Mouse (Mus musculus) kidney, postnatal 0 days (tissue): Measurements from ENCODE around the gene 2610042L04Rik. TPM values are rescaled to one million over a fixed set of nuclear protein-coding genes. Genes with fewer than 3 reads are reported as not detected.
"Not testable (repeated sequence)": the region's sequence is repeated elsewhere in the genome, so short reads cannot be mapped to it uniquely, and the experiment has no call there.

Experiments
- ATAC-seq: fragments of 200-750 bp; cut with Nextera tagmentation; replicated peaks from 2 replicates; pipeline ENCODE4 v1.8.0; 2017; ENCODE audit warnings: low read depth, moderate number of reproducible peaks, moderate TSS enrichment, moderate library complexity; ENCODE audit not compliant: low FRiP score
- DNase-seq: peaks from one replicate; pipeline ENCODE4 v3.0.0-alpha.2; 2016; ENCODE audit warnings: low spot score
- H3K27ac ChIP-seq: fragments of 300-500 bp; sonication (generic); 2 replicates; pipeline ENCODE4 v1.5.1; 2014; ENCODE audit warnings: mild to moderate bottlenecking
- H3K27me3 ChIP-seq: fragments of 300-500 bp; sonication (generic); 2 replicates; pipeline ENCODE4 v1.6.1; 2014; ENCODE audit warnings: low read length, mixed read lengths; ENCODE audit not compliant: insufficient read depth
- H3K36me3 ChIP-seq: fragments of 300-500 bp; sonication (generic); 2 replicates; pipeline ENCODE4 v1.6.1; 2014; ENCODE audit warnings: low read length, mixed read lengths; ENCODE audit not compliant: insufficient read depth
- H3K4me1 ChIP-seq: fragments of 300-500 bp; sonication (generic); replicated peaks from 2 replicates; pipeline ENCODE4 v1.6.1; 2014; ENCODE audit warnings: antibody characterized with exemption, low read length, mixed read lengths; ENCODE audit not compliant: insufficient read depth
- H3K4me2 ChIP-seq: fragments of 300-500 bp; sonication (generic); 2 replicates; pipeline ENCODE4 v1.6.1; 2014; ENCODE audit warnings: mild to moderate bottlenecking, low read length, moderate library complexity, mixed read lengths
- H3K4me3 ChIP-seq: fragments of 300-500 bp; sonication (generic); replicated peaks from 2 replicates; pipeline ENCODE4 v1.5.1; 2014; ENCODE audit warnings: low read depth, low read length
- H3K9ac ChIP-seq: fragments of 300-500 bp; sonication (generic); 2 replicates; pipeline ENCODE4 v1.6.1; 2014; ENCODE audit warnings: low read depth, low read length
- H3K9me3 ChIP-seq: fragments of 300-500 bp; sonication (generic); replicated peaks from 2 replicates; pipeline ENCODE4 v1.6.1; 2016; ENCODE audit warnings: low read length, inconsistent platforms, mixed read lengths
- WGBS: fragments of 180-500 bp; shearing (Covaris S2); extraction: QIAGEN DNeasy Blood & Tissue Kit; methylation state at CpG from one replicate; pipeline ENCODE4 v1.1.7; 2014; 5-methylcytosine and 5-hydroxymethylcytosine counted together
- polyA plus RNA-seq: library from polyadenylated mRNA; unstranded; fragments of >200 nt; fragmentation: Nextera tagmentation; extraction: Ambion mirVana; gene quantifications from 2 replicates; pipeline ENCODE4 v1.2.1, GENCODE M21; 2015

2610042L04Rik gene
- polyA plus RNA-seq, 1 experiment from 2014 or later: not detected

DNA sequence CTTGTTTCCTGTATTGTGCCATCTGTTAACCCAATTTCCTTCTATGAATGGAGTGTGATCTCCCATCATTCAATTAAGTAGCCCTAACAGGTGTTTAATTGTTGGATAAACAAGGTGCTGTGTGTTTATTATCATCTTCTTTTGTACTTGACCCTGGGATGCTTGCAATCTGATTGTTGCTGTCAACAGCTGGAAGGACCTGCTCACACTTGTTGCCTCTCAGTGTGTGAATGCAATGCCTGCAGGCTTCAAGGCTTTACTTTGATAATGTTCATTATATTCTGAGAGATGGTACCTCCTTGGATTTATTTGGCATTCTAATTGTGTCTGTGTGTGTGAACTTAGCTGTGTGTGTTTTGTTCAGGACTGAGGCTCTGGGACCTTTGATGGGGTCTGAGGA is 64.1 kb downstream of the 2610042L04Rik start:
- not testable (repeated sequence) for H3K4me1 ChIP-seq, DNase-seq, H3K36me3 ChIP-seq, H3K9me3 ChIP-seq, H3K27ac ChIP-seq, H3K4me2 ChIP-seq, H3K27me3 ChIP-seq, ATAC-seq, H3K4me3 ChIP-seq, H3K9ac ChIP-seq

GRCm38 (mm10) chr14:4400115-4400789 is 65.7 kb downstream of the 2610042L04Rik start:
- H3K9me3 ChIP-seq, DNase-seq, ATAC-seq, H3K36me3 ChIP-seq, H3K4me1 ChIP-seq, H3K4me2 ChIP-seq, H3K9ac ChIP-seq, H3K27ac ChIP-seq, H3K27me3 ChIP-seq, H3K4me3 ChIP-seq: not testable (repeated sequence)
- 85% methylated on average over 5 of the region's 5 CpGs for WGBS

- H3K4me2 ChIP-seq, H3K4me3 ChIP-seq, ATAC-seq, H3K9me3 ChIP-seq, H3K27ac ChIP-seq, H3K27me3 ChIP-seq, H3K36me3 ChIP-seq, H3K9ac ChIP-seq, H3K4me1 ChIP-seq, DNase-seq: not testable (repeated sequence)
- WGBS: 78% methylated on average over 5 of the region's 5 CpGs
Observed at GRCm38 (mm10) chr14:4401245-4401644, 66.7 kb downstream of the 2610042L04Rik start.

DNA sequence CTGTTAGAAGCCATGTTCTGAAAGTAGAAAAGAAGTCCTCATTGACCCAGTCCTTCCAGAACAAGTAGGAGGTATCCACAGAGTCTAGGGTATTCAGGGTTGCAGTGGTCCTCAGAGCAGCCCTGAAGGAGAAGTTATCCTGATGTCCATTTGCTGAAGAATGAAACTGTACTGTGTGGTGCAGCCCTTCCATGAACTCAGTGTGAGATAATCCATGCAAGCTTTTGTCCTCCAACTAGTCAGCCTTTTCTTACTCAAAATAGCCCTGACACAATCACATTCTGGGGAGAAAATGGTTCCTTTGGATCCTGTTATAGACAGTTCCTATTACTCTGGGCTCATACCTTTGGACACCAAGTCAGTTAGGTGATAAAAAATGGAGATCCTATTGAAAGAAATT is 69.3 kb downstream of the 2610042L04Rik start:
- H3K27ac ChIP-seq, H3K27me3 ChIP-seq, H3K4me2 ChIP-seq, H3K4me1 ChIP-seq, H3K9me3 ChIP-seq, H3K36me3 ChIP-seq, H3K4me3 ChIP-seq, DNase-seq, H3K9ac ChIP-seq, ATAC-seq: not testable (repeated sequence)

Other genes starting within 250 kb of the 2610042L04Rik start
- gene Gm8108, start 224.2 kb upstream of the 2610042L04Rik start, polyA plus RNA-seq: 0.14 and 0.36 TPM in 2 replicates
- not detected in 2 replicates for gene Gm3127, start 169.7 kb upstream of the 2610042L04Rik start, polyA plus RNA-seq
- gene Gm2974, start 152.2 kb upstream of the 2610042L04Rik start, polyA plus RNA-seq: 0.20 and 0.21 TPM in 2 replicates
- not detected in 2 replicates for gene Gm3138, start 85.1 kb upstream of the 2610042L04Rik start, polyA plus RNA-seq
- gene Gm3149, start 17.5 kb upstream of the 2610042L04Rik start, polyA plus RNA-seq: not detected in 2 replicates
- not detected in 2 replicates for gene Gm3159, start 62.8 kb downstream of the 2610042L04Rik start, polyA plus RNA-seq
- gene Gm3164, start 80.7 kb downstream of the 2610042L04Rik start, polyA plus RNA-seq: 0.05 and 0.17 TPM in 2 replicates
- gene Gm3173, start 96.2 kb downstream of the 2610042L04Rik start, polyA plus RNA-seq: not detected in 2 replicates
- not detected in 2 replicates for gene Gm3182, start 147.0 kb downstream of the 2610042L04Rik start, polyA plus RNA-seq
- gene Gm3047, start 220.6 kb downstream of the 2610042L04Rik start, polyA plus RNA-seq: not detected in 2 replicates